Mouse (Mus musculus): Measurements from ENCODE around the gene Ganab.

GRCm38 (mm10) chr19:8940526-8941133, 42.8 kb downstream of the Ganab start:
- TF ChIP-seq CTCF (IDR thresholded peaks at IDR 0.05; ENCODE audit: low read depth) (no peak), EP300 (IDR thresholded peaks at IDR 0.05; ENCODE audit: low read depth) (no peak)
